Mouse (Mus musculus) kidney, adult 2 months (tissue): ENCODE measurements around the gene Fbxw8.

Experiments
- CTCF ChIP-seq: fragments of 200-500 bp; conservative IDR thresholded peaks from 2 replicates; pipeline ENCODE4 v1.5.1; 2011; ENCODE audit warnings: low read depth, mild to moderate bottlenecking, control low read depth, low read length, moderate library complexity, mixed read lengths; ENCODE audit not compliant: insufficient read depth, insufficient read length
- POLR2A ChIP-seq: fragments of 200-500 bp; IDR thresholded peaks from one replicate; pipeline ENCODE4 v1.6.1; 2011; ENCODE audit warnings: low read depth, low read length, control low read depth

DNA sequence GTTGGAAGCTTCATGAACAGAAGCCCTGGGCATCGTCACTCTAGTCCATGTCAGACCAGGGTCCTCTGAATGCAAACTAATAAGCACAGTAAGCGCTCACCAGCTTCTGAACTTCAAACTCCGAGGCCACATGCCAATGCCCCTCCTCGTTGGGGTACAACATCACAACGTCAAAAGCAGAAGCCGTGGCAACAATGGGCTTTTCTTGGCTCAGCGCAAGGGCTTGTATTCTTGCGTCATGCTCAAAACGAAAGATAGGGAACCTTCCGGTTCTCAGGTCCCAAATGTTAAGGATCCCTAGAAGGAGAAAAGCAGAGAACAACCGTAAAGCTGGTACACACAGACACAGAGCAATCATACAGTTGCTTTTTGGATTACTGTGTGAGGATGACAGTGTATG lies 59.8 kb downstream of the Fbxw8 start:
- TF ChIP-seq CTCF (no peak), POLR2A (no peak)
